Mouse (Mus musculus): Measurements from ENCODE around the gene Tnrc6b.

GRCm38 (mm10) chr15:80684786-80685602 lies 26.1 kb upstream of the Tnrc6b start:
- TF ChIP-seq EP300 (IDR thresholded peaks at IDR 0.05) (no peak), CTCF (IDR thresholded peaks at IDR 0.05) (no peak)

Data from lung, postnatal 0 days (tissue).